Mouse (Mus musculus) megakaryocyte-erythroid progenitor cell, adult 5-6 weeks (primary cell): Measurements from ENCODE around the gene Gm10424. TPM values are rescaled to one million over a fixed set of nuclear protein-coding genes. Genes with fewer than 3 reads are reported as not detected.
"Not testable (repeated sequence)": the region's sequence is repeated elsewhere in the genome, so short reads cannot be mapped to it uniquely, and the experiment has no call there.

Experiments used
- ATAC-seq: replicated peaks from 2 replicates; pipeline ENCODE4 v1.8.0; 2016; ENCODE audit warnings: mild to moderate bottlenecking, inconsistent platforms; ENCODE audit not compliant: severe bottlenecking, poor library complexity, low FRiP score, low TSS enrichment
- total RNA-seq, 2 experiments: library from RNA; stranded (forward) in 1 of 2; stranded (reverse) in 1 of 2; fragments of 200-1000, 215-1000 nt in 1 of 2; fragments of >200 nt in 1 of 2; fragmentation: Nextera tagmentation in 1 of 2; gene quantifications; 2 replicates each; pipeline ENCODE4 v1.2.3; 2014 to 2017

Gm10424 gene
- total RNA-seq (2014; fragmentation: Nextera tagmentation) (not detected in 2 replicates), total RNA-seq (2017) (not detected in 2 replicates)

GRCm38 (mm10) chr5:95272668-95273067, at the start of gene Gm10424:
Gm10424 (minus strand) TSS chr5:95272768.
- not testable (repeated sequence) for ATAC-seq

- ATAC-seq: not testable (repeated sequence)
These were observed 33.0 kb upstream of the Gm10424 start, which contains the start of gene Gm3259 for GRCm38 (mm10) chr5:95305611-95306010. Gm3259 (plus strand) TSS chr5:95305911.

Other genes starting within 250 kb of the Gm10424 start
- not detected in 2 replicates for gene Gm7942, start 165.8 kb downstream of the Gm10424 start, total RNA-seq (2014; fragmentation: Nextera tagmentation)
- gene Gm7942, start 165.8 kb downstream of the Gm10424 start, total RNA-seq (2017): not detected in 2 replicates
- not detected in 2 replicates for gene Gm16513, start 90.1 kb downstream of the Gm10424 start, total RNA-seq (2014; fragmentation: Nextera tagmentation)
- not detected in 2 replicates for gene Gm16513, start 90.1 kb downstream of the Gm10424 start, total RNA-seq (2017)
- gene Gm3259, start 33.1 kb upstream of the Gm10424 start, total RNA-seq (2014; fragmentation: Nextera tagmentation): not detected in 2 replicates
- not detected in 2 replicates for gene Gm3259, start 33.1 kb upstream of the Gm10424 start, total RNA-seq (2017)
- not detected in 2 replicates for gene D5Ertd577e, start 184.0 kb upstream of the Gm10424 start, total RNA-seq (2014; fragmentation: Nextera tagmentation)
- not detected in 2 replicates for gene D5Ertd577e, start 184.0 kb upstream of the Gm10424 start, total RNA-seq (2017)
- gene Gm3286, start 238.0 kb upstream of the Gm10424 start, total RNA-seq (2014; fragmentation: Nextera tagmentation): not detected in 2 replicates
- gene Gm3286, start 238.0 kb upstream of the Gm10424 start, total RNA-seq (2017): not detected in 2 replicates